9 mouse cellular contexts compared by ENCODE assay signal in the genomic region with DNA sequence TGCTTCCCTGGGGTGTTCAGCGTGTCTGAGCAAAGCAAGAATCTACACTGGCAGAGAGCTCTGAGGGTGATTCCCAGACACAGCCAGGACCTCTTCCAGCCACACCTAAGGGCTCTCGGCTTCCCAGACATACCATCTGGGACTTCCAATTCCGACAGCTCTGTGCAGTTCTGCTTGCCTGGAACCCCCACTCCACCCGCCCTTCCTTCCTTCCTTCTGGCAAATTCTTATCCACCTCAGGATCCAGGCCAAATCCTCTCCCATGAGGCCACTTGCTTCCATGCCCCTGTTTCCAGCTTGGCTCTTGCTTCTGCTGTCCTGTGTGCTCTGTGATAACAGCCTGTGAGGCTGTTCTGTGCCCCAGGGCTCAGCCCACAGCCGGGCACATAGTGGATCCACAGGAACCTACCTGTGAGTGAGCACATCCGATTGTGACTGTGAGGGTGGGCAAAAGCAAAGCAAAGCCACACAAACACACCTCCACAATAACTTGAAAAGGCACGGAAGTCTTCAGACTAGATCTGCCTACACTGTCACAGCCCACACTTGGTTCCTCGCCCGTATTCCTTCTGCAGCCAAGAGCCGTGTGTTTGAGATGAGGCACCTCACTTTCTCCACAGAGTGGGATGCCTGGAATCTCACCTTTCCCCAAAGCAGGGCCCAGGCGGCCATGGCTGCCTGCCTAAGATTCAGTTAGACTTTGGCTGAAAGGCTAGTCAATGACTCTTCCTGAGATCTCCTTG. TPM values are rescaled to one million over a fixed set of nuclear protein-coding genes. Genes with fewer than 3 reads are reported as not detected.
DNase-seq lines count a peak whose midpoint lies in the region; ATAC-seq and TF ChIP-seq lines count a peak whose summit lies in the region.
"Had no signal": no experiment of that assay in that cellular context is flagged by ENCODE, and none has a peak within 500 bp of the region (broad histone marks: within the 10 kb centered on the region; RNA-seq: fewer than 3 reads in every experiment).

No protein-coding gene starts in this region.

- TF ChIP-seq POLR2A in CH12.LX (IDR thresholded peaks at IDR 0.05; ENCODE audit: low read depth, low read length), result no peak

- dilution Hi-C loops in CH12.LX (cut with MboI; ENCODE audit: extremely low pct_ligation_motif_present, extremely low pct_unique_long_range_greater_than_20kb, low sequenced_read_pairs), result no loop called here

- no peaks in the 10 kb centered on the region for H3K79me2 ChIP-seq in CH12.LX (replicated peaks; ENCODE audit: control insufficient read depth, extremely low read depth, insufficient read depth, poor library complexity, severe bottlenecking)

- in situ Hi-C loops in CH12.LX (cut with MboI; ENCODE audit: low pct_ligation_motif_present, low pct_unique_long_range_greater_than_20kb, low sequenced_read_pairs), result loop anchor here (5.0 kb wide), 1 partner anchor 145 kb away; no protein-coding TSS in a partner anchor

- H3K9ac ChIP-seq in forebrain, postnatal 0 days, result no peak overlapping the region
- H3K9ac ChIP-seq in forebrain, embryonic 11.5 days (ENCODE audit: low read length), result no peak overlapping the region
- no peak overlapping the region for H3K9ac ChIP-seq in CH12.LX (ENCODE audit: insufficient read depth, low read depth)
- H3K9ac ChIP-seq: embryonic facial prominence, embryonic 12.5 days had no signal

- H3K27me3 ChIP-seq in forebrain, postnatal 0 days (ENCODE audit: insufficient read depth, low read length), result no peaks in the 10 kb centered on the region
- no peaks in the 10 kb centered on the region for H3K27me3 ChIP-seq in forebrain, embryonic 11.5 days (ENCODE audit: control insufficient read depth, insufficient read depth, low read length)
- no peaks in the 10 kb centered on the region for H3K27me3 ChIP-seq in CH12.LX (replicated peaks)
- H3K27me3 ChIP-seq: embryonic facial prominence, embryonic 12.5 days had no signal

- no peaks in the 10 kb centered on the region for H3K9me3 ChIP-seq in forebrain, postnatal 0 days (ENCODE audit: low read length)
- no peaks in the 10 kb centered on the region for H3K9me3 ChIP-seq in forebrain, embryonic 11.5 days (ENCODE audit: control insufficient read depth, low read length)
- H3K9me3 ChIP-seq in CH12.LX (replicated peaks; ENCODE audit: low read length), result peaks cover 16% of the 10 kb centered on the region
- H3K9me3 ChIP-seq: embryonic facial prominence, embryonic 12.5 days had no signal

- WGBS in forebrain, postnatal 0 days, result 69% methylated on average over 11 of the region's 11 CpGs
- WGBS in forebrain, embryonic 11.5 days, result 89% methylated on average over 11 of the region's 11 CpGs

- H3K4me2 ChIP-seq in forebrain, postnatal 0 days (ENCODE audit: low read depth), result no peak overlapping the region
- no peak overlapping the region for H3K4me2 ChIP-seq in forebrain, embryonic 11.5 days (ENCODE audit: low read depth, low read length, severe bottlenecking)
- H3K4me2 ChIP-seq in CH12.LX (ENCODE audit: insufficient read depth, low read depth, poor library complexity, severe bottlenecking), result peak overlapping the region; percentile 68; the same call in 1 of the 2 replicates
- H3K4me2 ChIP-seq: embryonic facial prominence, embryonic 12.5 days had no signal

- peak; percentile 60 for ATAC-seq in forebrain, postnatal 0 days
- no peak for ATAC-seq in forebrain, embryonic 11.5 days (replicated peaks; ENCODE audit: low FRiP score)

- H3K27ac ChIP-seq in forebrain, postnatal 0 days (ENCODE audit: low read depth, low read length), result no peak overlapping the region; the same call in 1 of the 2 replicates
- no peak overlapping the region for H3K27ac ChIP-seq in forebrain, embryonic 11.5 days (ENCODE audit: low read depth, low read length)
- no peak overlapping the region for H3K27ac ChIP-seq in CH12.LX (ENCODE audit: insufficient read depth, low read depth)
- H3K27ac ChIP-seq: embryonic facial prominence, embryonic 12.5 days had no signal

- no peaks in the 10 kb centered on the region for H3K36me3 ChIP-seq in forebrain, postnatal 0 days (ENCODE audit: insufficient read depth)
- H3K36me3 ChIP-seq in forebrain, embryonic 11.5 days (ENCODE audit: control insufficient read depth, insufficient read depth, low read length), result no peaks in the 10 kb centered on the region
- H3K36me3 ChIP-seq in CH12.LX (replicated peaks in 1 of 2; ENCODE audit: control insufficient read depth in 1 of 2, insufficient read depth in 1 of 2, low read length in 1 of 2), result no peaks in the 10 kb centered on the region
- H3K36me3 ChIP-seq: embryonic facial prominence, embryonic 12.5 days had no signal

- H3K4me1 ChIP-seq in forebrain, postnatal 0 days (ENCODE audit: insufficient read depth), result 0 out of 2 replicates have a peak, but pooled peaks cover 3% of the 10 kb centered on the region
- no peaks in the 10 kb centered on the region for H3K4me1 ChIP-seq in forebrain, embryonic 11.5 days (replicated peaks; ENCODE audit: control insufficient read depth, insufficient read depth, low read length)
- peaks cover 23 to 73% of the 10 kb centered on the region in 2 experiments; a peak in 3 of 4 replicates for H3K4me1 ChIP-seq in CH12.LX (ENCODE audit: control insufficient read depth in 1 of 2, insufficient read depth in 2 of 2)

- no peak for TF ChIP-seq EP300 in CH12.LX (IDR thresholded peaks at IDR 0.05; ENCODE audit: low read length)

- no peak overlapping the region for H3K4me3 ChIP-seq in forebrain, postnatal 0 days (ENCODE audit: low read depth, low read length)
- H3K4me3 ChIP-seq in forebrain, embryonic 11.5 days (ENCODE audit: low read depth, low read length), result no peak overlapping the region
- no peak overlapping the region for H3K4me3 ChIP-seq in CH12.LX (replicated peaks in 1 of 3; ENCODE audit: low read depth in 2 of 3, low read length in 2 of 3, poor library complexity in 1 of 3)
- H3K4me3 ChIP-seq: embryonic facial prominence, embryonic 12.5 days had no signal

- DNase-seq in forebrain, postnatal 0 days, result peak; percentile 70
- no peak for DNase-seq in forebrain, embryonic 11.5 days (ENCODE audit: low spot score)
- no peak for DNase-seq in CH12.LX (ENCODE audit: extremely low read depth)
- DNase-seq in cerebellum, postnatal 14 days, result peak; percentile 66 to 67
- DNase-seq in kidney, postnatal 25 days, result peak; percentile 70 to 83
- DNase-seq in embryo, embryonic 10.5 days (ENCODE audit: low spot score), result no peak
- DNase-seq in spleen, postnatal 10 days (ENCODE audit: low spot score in 2 of 2), result no peak
- DNase-seq in testis, postnatal 14 days (ENCODE audit: low spot score), result no peak

- TF ChIP-seq CTCF in forebrain, postnatal 0 days (IDR thresholded peaks at IDR 0.05; ENCODE audit: low read depth), result no peak
- TF ChIP-seq CTCF in CH12.LX (conservative IDR thresholded peaks at IDR 0.05 in 1 of 2, IDR thresholded peaks at IDR 0.05 in 1 of 2; ENCODE audit: low read depth in 2 of 2, low read length in 2 of 2), result no peak

- no peak for TF ChIP-seq RAD21 in CH12.LX (IDR thresholded peaks at IDR 0.05; ENCODE audit: low read depth, low read length)

TF ChIP-seq in CH12.LX, 34 proteins besides CTCF, POLR2A, EP300 and RAD21:
- TF ChIP-seq MXI1 (IDR thresholded peaks at IDR 0.05; ENCODE audit: low read depth, low read length) (no peak), SIN3A (IDR thresholded peaks at IDR 0.05; ENCODE audit: low read length) (no peak), ETS1 (conservative IDR thresholded peaks at IDR 0.05; ENCODE audit: low read depth, low read length) (no peak), CHD2 (IDR thresholded peaks at IDR 0.05; ENCODE audit: low read length) (no peak), RCOR1 (conservative IDR thresholded peaks at IDR 0.05; ENCODE audit: low read depth, low read length) (no peak), ZC3H11A (IDR thresholded peaks at IDR 0.05; ENCODE audit: low read depth, low read length) (no peak), MAX (IDR thresholded peaks at IDR 0.05; ENCODE audit: low read length) (no peak), UBTF (IDR thresholded peaks at IDR 0.05; ENCODE audit: low read depth, low read length) (no peak), NELFE (IDR thresholded peaks at IDR 0.05; ENCODE audit: low read depth, low read length) (no peak), USF2 (conservative IDR thresholded peaks at IDR 0.05; ENCODE audit: low read depth, low read length) (no peak), ZMIZ1 (IDR thresholded peaks at IDR 0.05; ENCODE audit: low read depth, low read length) (no peak), KAT2A (IDR thresholded peaks at IDR 0.05; ENCODE audit: insufficient replicate concordance, low read length) (no peak), JUN (IDR thresholded peaks at IDR 0.05; ENCODE audit: insufficient read depth, low read depth, low read length) (no peak), HCFC1 (IDR thresholded peaks at IDR 0.05; ENCODE audit: low read depth, low read length) (no peak), BHLHE40 (IDR thresholded peaks at IDR 0.05; ENCODE audit: low read depth, low read length) (no peak), TBP (conservative IDR thresholded peaks at IDR 0.05; ENCODE audit: low read depth, low read length) (no peak), IRF4 (IDR thresholded peaks at IDR 0.05; ENCODE audit: low read depth, low read length) (no peak), MEF2A (IDR thresholded peaks at IDR 0.05; ENCODE audit: borderline replicate concordance, low read depth, low read length) (no peak)
TF ChIP-seq in CH12.LX: peak in this region for 0.

RNA-seq across cellular contexts. Expression of a gene that starts 43.9 kb away (rescaled TPM):
- 6.2 TPM in 2 replicates for total RNA-seq in forebrain, postnatal 0 days (2014; rRNA removed)
- 2.0 and 2.5 TPM in 2 replicates for polyA plus RNA-seq in forebrain, postnatal 0 days (2015; fragmentation: Nextera tagmentation; extraction: Ambion mirVana)
- polyA plus RNA-seq in forebrain, embryonic 11.5 days (2014; fragmentation: Nextera tagmentation; extraction: Ambion mirVana), result 6.6 and 7.0 TPM in 2 replicates
- total RNA-seq in CH12.LX (2012; rRNA removed) (0.08 and 0.17 TPM in 2 replicates), CH12.LX (2014; rRNA removed) (0.14 and 0.68 TPM in 2 replicates)
- 1.1 and 2.2 TPM in 2 replicates for polyA plus RNA-seq in CH12.LX (2012; ENCODE audit: insufficient read length, low read depth)

Comparison
In these comparisons a context has a peak if more than half of its experiments do, and no peak if none do; other contexts are left out.
1. DNase-seq: peak in forebrain, postnatal 0 days (single experiment), cerebellum, postnatal 14 days (2 of 2) and kidney, postnatal 25 days (2 of 2); none in forebrain, embryonic 11.5 days (single experiment), CH12.LX (single experiment), embryo, embryonic 10.5 days (single experiment), spleen, postnatal 10 days (0 of 2) and testis, postnatal 14 days (single experiment).